Comparison of ENCODE assay signal across 23 mouse cellular contexts in genomic region chr13:44101806-44102205, GRCm38 (mm10).
DNase-seq lines count a peak whose midpoint lies in the region; ATAC-seq lines count a peak whose summit lies in the region.
"Had no signal": no experiment of that assay in that cellular context is flagged by ENCODE, and none has a peak within 500 bp of the region (broad histone marks: within the 10 kb centered on the region; RNA-seq: fewer than 3 reads in every experiment).

No protein-coding gene starts in this region.

- H3K4me2 ChIP-seq in forebrain, embryonic 15.5 days (replicated peaks): no peak overlapping the region
- no peak overlapping the region for H3K4me2 ChIP-seq in hindbrain, embryonic 14.5 days (replicated peaks)
- no peak overlapping the region for H3K4me2 ChIP-seq in midbrain, embryonic 11.5 days
- H3K4me2 ChIP-seq in midbrain, embryonic 16.5 days (ENCODE audit: low read length): no peak overlapping the region
- H3K4me2 ChIP-seq: liver, embryonic 11.5 days; stomach, embryonic 15.5 days had no signal

- no peak for ATAC-seq in forebrain, embryonic 15.5 days (replicated peaks)
- ATAC-seq in hindbrain, embryonic 14.5 days (ENCODE audit: low FRiP score): no peak
- no peak for ATAC-seq in midbrain, embryonic 11.5 days (ENCODE audit: low FRiP score)
- ATAC-seq in midbrain, embryonic 16.5 days: no peak

- H3K27me3 ChIP-seq in forebrain, embryonic 10.5 days (ENCODE audit: poor library complexity, severe bottlenecking): peaks cover 60% of the 10 kb centered on the region
- H3K27me3 ChIP-seq in forebrain, embryonic 15.5 days: no peaks in the 10 kb centered on the region
- peaks cover 58% of the 10 kb centered on the region for H3K27me3 ChIP-seq in hindbrain, embryonic 10.5 days (ENCODE audit: insufficient read depth, poor library complexity, severe bottlenecking)
- no peaks in the 10 kb centered on the region for H3K27me3 ChIP-seq in hindbrain, embryonic 14.5 days (ENCODE audit: control insufficient read depth, insufficient read depth, low read length)
- peaks cover 74% of the 10 kb centered on the region for H3K27me3 ChIP-seq in midbrain, embryonic 11.5 days (ENCODE audit: control insufficient read depth, insufficient read depth, low read length)
- H3K27me3 ChIP-seq in midbrain, embryonic 16.5 days (ENCODE audit: control insufficient read depth, insufficient read depth, low read depth, low read length): no peaks in the 10 kb centered on the region
- H3K27me3 ChIP-seq: heart, embryonic 15.5 days had no signal

- peaks cover 62% of the 10 kb centered on the region for H3K4me1 ChIP-seq in forebrain, embryonic 10.5 days
- peaks cover 36% of the 10 kb centered on the region for H3K4me1 ChIP-seq in forebrain, embryonic 15.5 days
- peaks cover 49% of the 10 kb centered on the region for H3K4me1 ChIP-seq in hindbrain, embryonic 10.5 days (replicated peaks)
- peaks cover 34% of the 10 kb centered on the region for H3K4me1 ChIP-seq in hindbrain, embryonic 14.5 days (replicated peaks; ENCODE audit: control insufficient read depth, insufficient read depth, low read length)
- peaks cover 29% of the 10 kb centered on the region for H3K4me1 ChIP-seq in midbrain, embryonic 11.5 days (ENCODE audit: control insufficient read depth, insufficient read depth, low read length)
- peaks cover 38% of the 10 kb centered on the region for H3K4me1 ChIP-seq in midbrain, embryonic 16.5 days (ENCODE audit: control insufficient read depth, insufficient read depth, low read length)
- H3K4me1 ChIP-seq: stomach, embryonic 15.5 days had no signal

- no peak overlapping the region for H3K9ac ChIP-seq in forebrain, embryonic 15.5 days (replicated peaks)
- H3K9ac ChIP-seq in hindbrain, embryonic 14.5 days: no peak overlapping the region
- H3K9ac ChIP-seq in midbrain, embryonic 11.5 days (ENCODE audit: low read length): no peak overlapping the region
- no peak overlapping the region for H3K9ac ChIP-seq in midbrain, embryonic 16.5 days (ENCODE audit: low read depth, low read length)
- H3K9ac ChIP-seq: embryonic facial prominence, embryonic 12.5 days; heart, embryonic 15.5 days; kidney, embryonic 15.5 days; limb, embryonic 13.5 days; lung, embryonic 15.5 days; stomach, embryonic 15.5 days had no signal

- DNase-seq in forebrain, embryonic 10.5 days (ENCODE audit: extremely low spot score, low spot score): no peak
- DNase-seq in hindbrain, embryonic 10.5 days (ENCODE audit: low spot score): no peak
- no peak for DNase-seq in hindbrain, embryonic 14.5 days (ENCODE audit: low spot score)
- peak; percentile 81 for DNase-seq in midbrain, embryonic 11.5 days (ENCODE audit: low spot score, missing footprints)
- no peak for DNase-seq in adrenal gland, postnatal 4 days (ENCODE audit: low spot score in 2 of 2)
- DNase-seq: adrenal gland, adult 8-10 months; cerebellum, adult 8-10 months; kidney, adult 18-20 months; kidney, postnatal 25 days; right cerebral cortex, postnatal 25 days had no signal

- H3K36me3 ChIP-seq in forebrain, embryonic 10.5 days (replicated peaks): no peaks in the 10 kb centered on the region
- no peaks in the 10 kb centered on the region for H3K36me3 ChIP-seq in forebrain, embryonic 15.5 days
- no peaks in the 10 kb centered on the region for H3K36me3 ChIP-seq in hindbrain, embryonic 10.5 days
- H3K36me3 ChIP-seq in hindbrain, embryonic 14.5 days (replicated peaks; ENCODE audit: control insufficient read depth, insufficient read depth): no peaks in the 10 kb centered on the region
- no peaks in the 10 kb centered on the region for H3K36me3 ChIP-seq in midbrain, embryonic 11.5 days (ENCODE audit: control insufficient read depth, insufficient read depth, low read length)
- H3K36me3 ChIP-seq in midbrain, embryonic 16.5 days (ENCODE audit: control insufficient read depth, insufficient read depth, low read length): no peaks in the 10 kb centered on the region
- H3K36me3 ChIP-seq: embryonic facial prominence, embryonic 12.5 days; G1E; heart, embryonic 15.5 days; hindbrain, embryonic 13.5 days; kidney, embryonic 15.5 days; limb, embryonic 13.5 days; lung, embryonic 15.5 days; stomach, embryonic 15.5 days had no signal

- H3K27ac ChIP-seq in forebrain, embryonic 10.5 days: peak overlapping the region; percentile 92
- no peak overlapping the region for H3K27ac ChIP-seq in forebrain, embryonic 15.5 days (replicated peaks)
- H3K27ac ChIP-seq in hindbrain, embryonic 10.5 days: peak overlapping the region; percentile 84
- H3K27ac ChIP-seq in hindbrain, embryonic 14.5 days: no peak overlapping the region
- no peak overlapping the region for H3K27ac ChIP-seq in midbrain, embryonic 11.5 days (ENCODE audit: low read depth, low read length)
- peak overlapping the region; percentile 75; the same call in 1 of the 2 replicates for H3K27ac ChIP-seq in midbrain, embryonic 16.5 days (ENCODE audit: low read length)
- H3K27ac ChIP-seq: embryonic facial prominence, embryonic 12.5 days; heart, embryonic 15.5 days; kidney, embryonic 15.5 days; left cerebral cortex, adult 2 months; limb, embryonic 13.5 days; lung, embryonic 15.5 days; stomach, embryonic 15.5 days had no signal

- H3K4me3 ChIP-seq in forebrain, embryonic 10.5 days: no peak overlapping the region
- no peak overlapping the region for H3K4me3 ChIP-seq in forebrain, embryonic 15.5 days
- H3K4me3 ChIP-seq in hindbrain, embryonic 10.5 days: no peak overlapping the region
- H3K4me3 ChIP-seq in hindbrain, embryonic 14.5 days (replicated peaks; ENCODE audit: low read length): no peak overlapping the region
- H3K4me3 ChIP-seq in midbrain, embryonic 11.5 days (ENCODE audit: low read depth, low read length): no peak overlapping the region
- H3K4me3 ChIP-seq in midbrain, embryonic 16.5 days (ENCODE audit: low read depth, low read length): no peak overlapping the region
- H3K4me3 ChIP-seq: embryonic facial prominence, embryonic 12.5 days; heart, embryonic 15.5 days; kidney, embryonic 15.5 days; layer of hippocampus, adult 2 months; left cerebral cortex, adult 2 months; limb, embryonic 13.5 days; lung, embryonic 15.5 days; stomach, embryonic 15.5 days had no signal

- no peaks in the 10 kb centered on the region for H3K9me3 ChIP-seq in forebrain, embryonic 10.5 days
- no peaks in the 10 kb centered on the region for H3K9me3 ChIP-seq in forebrain, embryonic 15.5 days
- H3K9me3 ChIP-seq in hindbrain, embryonic 10.5 days: no peaks in the 10 kb centered on the region
- no peaks in the 10 kb centered on the region for H3K9me3 ChIP-seq in hindbrain, embryonic 14.5 days (ENCODE audit: control insufficient read depth, low read length)
- H3K9me3 ChIP-seq in midbrain, embryonic 11.5 days (ENCODE audit: control insufficient read depth, low read length): no peaks in the 10 kb centered on the region
- no peaks in the 10 kb centered on the region for H3K9me3 ChIP-seq in midbrain, embryonic 16.5 days (replicated peaks; ENCODE audit: control insufficient read depth, low read length, poor library complexity, severe bottlenecking)
- H3K9me3 ChIP-seq: embryonic facial prominence, embryonic 12.5 days; G1E; heart, embryonic 15.5 days; hindbrain, embryonic 13.5 days; kidney, embryonic 15.5 days; limb, embryonic 13.5 days; lung, embryonic 15.5 days; stomach, embryonic 15.5 days had no signal

- 67% methylated on average over 6 of the region's 6 CpGs for WGBS in forebrain, embryonic 10.5 days
- WGBS in forebrain, embryonic 15.5 days: 54% methylated on average over 6 of the region's 6 CpGs
- 68% methylated on average over 6 of the region's 6 CpGs for WGBS in hindbrain, embryonic 10.5 days
- 63% methylated on average over 6 of the region's 6 CpGs for WGBS in hindbrain, embryonic 14.5 days
- WGBS in midbrain, embryonic 11.5 days: 54% methylated on average over 6 of the region's 6 CpGs
- WGBS in midbrain, embryonic 16.5 days: 51% methylated on average over 6 of the region's 6 CpGs

Comparison
In these comparisons a context has a peak if more than half of its experiments do, and no peak if none do; other contexts are left out.
1. H3K27ac ChIP-seq: peak in forebrain, embryonic 10.5 days (single experiment), hindbrain, embryonic 10.5 days (single experiment) and midbrain, embryonic 16.5 days (single experiment); none in forebrain, embryonic 15.5 days (single experiment), hindbrain, embryonic 14.5 days (single experiment) and midbrain, embryonic 11.5 days (single experiment).